Mouse (Mus musculus) liver, postnatal 0 days (tissue): ENCODE data around the gene Ttn. TPM values are rescaled to one million over a fixed set of nuclear protein-coding genes. Genes with fewer than 3 reads are reported as not detected.

Experiments used
- ATAC-seq: fragments of 200-750 bp; cut with Nextera tagmentation; 2 replicates; pipeline ENCODE4 v1.8.0; 2017; ENCODE audit warnings: mild to moderate bottlenecking, moderate library complexity
- DNase-seq: peaks from one replicate; pipeline ENCODE4 v3.0.0-alpha.2; 2016
- H3K27ac ChIP-seq: fragments of 300-500 bp; sonication (generic); 2 replicates; pipeline ENCODE4 v1.5.1; 2014; ENCODE audit warnings: antibody characterized with exemption, moderate library complexity, mild to moderate bottlenecking, low read depth
- H3K27me3 ChIP-seq: fragments of 300-500 bp; sonication (generic); 2 replicates; pipeline ENCODE4 v1.6.1; 2014; ENCODE audit warnings: low read length, control low read depth, mixed read lengths; ENCODE audit not compliant: insufficient read depth
- H3K36me3 ChIP-seq: fragments of 300-500 bp; sonication (generic); replicated peaks from 2 replicates; pipeline ENCODE4 v1.6.1; 2014; ENCODE audit warnings: mild to moderate bottlenecking, control low read depth, low read length, moderate library complexity, mixed read lengths; ENCODE audit not compliant: insufficient read depth
- H3K4me1 ChIP-seq: fragments of 300-500 bp; sonication (generic); 2 replicates; pipeline ENCODE4 v1.6.1; 2014; ENCODE audit warnings: antibody characterized with exemption, mild to moderate bottlenecking, control low read depth; ENCODE audit not compliant: insufficient read depth
- H3K4me2 ChIP-seq: fragments of 300-500 bp; sonication (generic); 2 replicates; pipeline ENCODE4 v1.6.1; 2014; ENCODE audit warnings: low read depth, mild to moderate bottlenecking, low read length, moderate library complexity, mixed read lengths
- H3K4me3 ChIP-seq: fragments of 300-500 bp; sonication (generic); 2 replicates; pipeline ENCODE4 v1.5.1; 2014; ENCODE audit warnings: low read depth, low read length
- H3K9ac ChIP-seq: fragments of 300-500 bp; sonication (generic); replicated peaks from 2 replicates; pipeline ENCODE4 v1.6.1; 2014; ENCODE audit warnings: mild to moderate bottlenecking, moderate library complexity
- H3K9me3 ChIP-seq: fragments of 300-500 bp; sonication (generic); 2 replicates; pipeline ENCODE4 v1.6.1; 2016; ENCODE audit warnings: mild to moderate bottlenecking, control low read depth, low read length, mixed read lengths
- CTCF ChIP-seq: sonication (generic); IDR thresholded peaks from 2 replicates; pipeline ENCODE4 v1.5.1; 2016; ENCODE audit warnings: antibody characterized with exemption, low read depth
- EP300 ChIP-seq: IDR thresholded peaks from 2 replicates; pipeline ENCODE4 v1.6.1; 2016; ENCODE audit warnings: antibody characterized with exemption, low read depth, mild to moderate bottlenecking
- WGBS: fragments of 180-500 bp; shearing (Covaris S2); extraction: QIAGEN DNeasy Blood & Tissue Kit; methylation state at CpG from one replicate; pipeline ENCODE4 v1.1.7; 2014; ENCODE audit not compliant: insufficient replicate concordance; 5-methylcytosine and 5-hydroxymethylcytosine counted together
- polyA plus RNA-seq: library from polyadenylated mRNA; unstranded; fragments of >200 nt; fragmentation: Nextera tagmentation; extraction: Ambion mirVana; gene quantifications from 2 replicates; pipeline ENCODE4 v1.2.1, GENCODE M21; 2015

The Ttn gene
- polyA plus RNA-seq, 1 experiment from 2014 or later, result 0.32 TPM

GRCm38 (mm10) chr2:76655444-76655843, 326.9 kb downstream of the Ttn start:
- ATAC-seq (no peak), DNase-seq (no peak)
- H3K4me2 ChIP-seq, result no peak overlapping the region
- H3K27ac ChIP-seq, result no peak overlapping the region
- WGBS, result 73% methylated on average over 3 of the region's 3 CpGs
- no peaks in the 10 kb centered on the region for H3K36me3 ChIP-seq
- no peak overlapping the region for H3K4me3 ChIP-seq
- H3K27me3 ChIP-seq, result no peaks in the 10 kb centered on the region
- H3K9me3 ChIP-seq, result no peaks in the 10 kb centered on the region
- H3K4me1 ChIP-seq, result no peaks in the 10 kb centered on the region
- TF ChIP-seq CTCF (no peak), EP300 (no peak)
- H3K9ac ChIP-seq, result no peak overlapping the region

GRCm38 (mm10) chr2:76654646-76655045, 327.7 kb downstream of the Ttn start:
- no peaks in the 10 kb centered on the region for H3K27me3 ChIP-seq
- 84% methylated on average over 5 of the region's 5 CpGs for WGBS
- H3K9ac ChIP-seq, result no peak overlapping the region
- no peak for TF ChIP-seq EP300
- no peak for TF ChIP-seq CTCF
- H3K9me3 ChIP-seq, result no peaks in the 10 kb centered on the region
- no peaks in the 10 kb centered on the region for H3K36me3 ChIP-seq
- no peak overlapping the region for H3K4me2 ChIP-seq
- no peak for ATAC-seq
- no peaks in the 10 kb centered on the region for H3K4me1 ChIP-seq
- no peak overlapping the region for H3K27ac ChIP-seq
- no peak for DNase-seq
- H3K4me3 ChIP-seq, result no peak overlapping the region

Other genes starting within 250 kb of the Ttn start
- gene Ccdc141, start 188.1 kb upstream of the Ttn start, polyA plus RNA-seq, result 2.2 and 3.0 TPM in 2 replicates